Mouse (Mus musculus): ENCODE measurements at regions not wholly inside any gene's neighbourhood (a gene's known extent, or its start where the extent isn't known, plus 50 kb on each side); places are given as distances from the start of the nearest gene placed in this dataset.

- TF ChIP-seq POLR2A (IDR thresholded peaks at IDR 0.05; ENCODE audit: low read depth, low read length) (no peak), EP300 (IDR thresholded peaks at IDR 0.05; ENCODE audit: low read length) (no peak), CTCF (conservative IDR thresholded peaks at IDR 0.05 in 1 of 2, IDR thresholded peaks at IDR 0.05 in 1 of 2; ENCODE audit: low read depth in 2 of 2, low read length in 2 of 2) (no peak)
Observed at GRCm38 (mm10) chrX:162257398-162257797, 97.9 kb upstream of the Nhs start.
